Mouse (Mus musculus) kidney, postnatal 10 days (tissue): Measurements from ENCODE around the gene Rbm45.

Experiments used
- DNase-seq: peaks from one replicate; pipeline ENCODE4 v3.0.0; 2021; ENCODE audit warnings: mixed read lengths

Gene Rbm45

DNA sequence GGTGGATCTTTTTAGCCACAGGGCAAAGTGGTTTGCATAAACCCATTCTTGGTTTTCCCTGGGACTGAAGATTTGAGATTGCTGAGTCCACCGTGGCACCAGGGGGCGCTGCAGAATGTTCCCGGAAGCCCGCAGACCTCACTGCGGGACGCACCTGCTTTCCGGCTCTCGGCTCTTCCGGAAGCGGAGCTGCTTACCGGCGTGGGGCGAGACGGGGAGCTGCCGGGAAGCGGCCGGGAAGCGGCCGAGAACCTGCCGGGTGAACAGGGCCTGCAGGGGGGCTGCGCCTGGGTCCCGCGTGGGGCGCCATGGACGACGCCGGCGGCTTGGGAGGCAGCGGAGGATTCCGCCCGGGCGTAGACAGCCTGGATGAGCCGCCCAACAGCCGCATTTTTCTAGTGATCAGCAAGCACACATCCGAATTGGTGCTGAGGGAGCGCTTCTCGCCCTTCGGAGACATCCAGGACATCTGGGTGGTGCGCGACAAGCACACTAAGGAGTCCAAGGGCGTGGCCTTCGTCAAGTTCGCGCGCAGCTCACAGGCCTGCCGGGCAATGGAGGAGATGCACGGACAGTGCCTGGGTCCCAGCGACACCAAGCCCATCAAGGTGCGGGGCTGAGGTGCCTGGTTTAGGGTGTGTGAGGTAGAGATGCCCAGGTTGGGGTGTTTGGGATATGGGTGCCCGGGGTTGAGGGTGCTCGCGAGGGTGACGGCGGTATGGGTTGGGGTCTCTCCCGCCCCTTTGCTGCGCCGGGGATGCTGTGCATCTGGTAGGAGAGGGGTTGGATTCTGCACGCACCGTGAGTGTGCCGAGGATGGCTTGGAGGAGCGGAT lies at the start of gene Rbm45:
TSS of gene Rbm45 (plus strand) at position 164 of the 835 bp plus-strand sequence.
- DNase-seq: peak; percentile 94

DNA sequence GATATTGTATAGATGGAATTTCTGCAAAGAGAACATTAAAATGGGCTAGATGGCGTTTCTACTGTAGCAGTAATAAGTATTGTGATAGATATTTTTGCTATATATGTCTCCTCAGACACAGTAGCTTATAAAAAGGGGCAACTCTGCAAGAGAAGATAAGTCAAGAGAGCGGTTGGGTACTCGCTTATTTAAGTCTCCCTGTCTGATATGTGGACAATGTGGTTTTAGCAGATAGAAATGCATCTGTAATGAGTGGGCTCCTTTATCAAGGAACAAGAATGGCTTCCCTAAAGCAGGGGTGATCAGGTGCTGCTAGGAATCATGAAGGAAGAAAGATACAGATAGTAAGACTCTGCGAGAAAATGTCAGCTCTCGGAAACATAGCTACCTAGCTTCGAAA lies 49.4 kb upstream of the Rbm45 start:
- DNase-seq: no peak

DNA sequence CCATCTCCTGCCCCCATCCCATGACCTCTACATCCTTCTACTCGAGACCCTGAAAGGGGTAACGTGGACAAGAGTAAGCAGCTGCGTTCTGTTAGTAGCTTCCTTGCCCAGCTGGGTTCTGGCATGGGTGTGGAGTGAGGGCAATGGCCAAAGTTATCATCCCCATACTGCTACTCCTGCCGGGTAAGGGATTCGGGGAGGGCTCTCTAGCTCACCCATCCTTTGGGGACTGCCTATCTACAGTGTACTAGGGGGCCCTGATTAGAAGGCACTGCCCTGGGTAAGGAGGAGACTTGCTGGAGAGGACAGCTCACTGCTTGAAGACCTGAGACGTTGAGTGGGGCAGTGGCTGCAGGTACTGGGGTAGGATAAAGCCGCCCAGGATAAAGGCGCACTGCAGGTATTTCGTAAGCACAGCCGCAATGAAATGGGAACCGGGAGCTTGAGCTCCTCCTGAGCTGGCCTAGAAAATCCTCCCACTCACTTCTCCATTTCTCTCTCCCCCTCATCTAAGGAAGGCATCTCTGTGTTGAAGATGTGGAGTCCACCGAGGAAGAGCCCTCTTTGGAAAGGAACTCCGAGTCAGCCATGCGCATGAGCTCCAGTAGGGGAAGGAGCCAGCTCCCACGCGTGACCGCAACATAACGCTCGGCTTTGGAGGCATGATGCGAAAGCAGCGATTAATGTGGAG lies 46.5 kb upstream of the Rbm45 start:
- DNase-seq: no peak

GRCm38 (mm10) chr2:76324463-76324862 lies 45.3 kb upstream of the Rbm45 start:
- no peak for DNase-seq

DNA sequence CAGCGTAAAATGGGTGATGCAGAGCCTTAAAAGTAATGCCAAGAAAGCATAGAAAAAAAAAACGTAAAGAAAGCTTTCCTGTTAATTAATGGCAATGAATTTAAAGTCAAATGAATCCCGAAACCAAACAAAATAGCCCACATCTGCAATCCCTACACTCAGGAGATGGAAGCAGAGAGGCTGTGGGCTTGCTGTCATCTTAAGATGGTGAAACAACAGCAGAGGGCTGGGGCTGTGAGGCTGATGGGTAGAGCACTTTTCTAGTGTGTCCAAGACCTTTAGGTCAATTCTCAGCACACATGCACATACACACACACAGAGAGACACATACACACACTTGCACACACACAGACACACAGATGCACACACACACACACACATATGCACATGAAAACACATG lies 43.6 kb upstream of the Rbm45 start:
- DNase-seq: no peak

- DNase-seq: no peak
Measured at GRCm38 (mm10) chr2:76330081-76330480, 39.7 kb upstream of the Rbm45 start.

DNA sequence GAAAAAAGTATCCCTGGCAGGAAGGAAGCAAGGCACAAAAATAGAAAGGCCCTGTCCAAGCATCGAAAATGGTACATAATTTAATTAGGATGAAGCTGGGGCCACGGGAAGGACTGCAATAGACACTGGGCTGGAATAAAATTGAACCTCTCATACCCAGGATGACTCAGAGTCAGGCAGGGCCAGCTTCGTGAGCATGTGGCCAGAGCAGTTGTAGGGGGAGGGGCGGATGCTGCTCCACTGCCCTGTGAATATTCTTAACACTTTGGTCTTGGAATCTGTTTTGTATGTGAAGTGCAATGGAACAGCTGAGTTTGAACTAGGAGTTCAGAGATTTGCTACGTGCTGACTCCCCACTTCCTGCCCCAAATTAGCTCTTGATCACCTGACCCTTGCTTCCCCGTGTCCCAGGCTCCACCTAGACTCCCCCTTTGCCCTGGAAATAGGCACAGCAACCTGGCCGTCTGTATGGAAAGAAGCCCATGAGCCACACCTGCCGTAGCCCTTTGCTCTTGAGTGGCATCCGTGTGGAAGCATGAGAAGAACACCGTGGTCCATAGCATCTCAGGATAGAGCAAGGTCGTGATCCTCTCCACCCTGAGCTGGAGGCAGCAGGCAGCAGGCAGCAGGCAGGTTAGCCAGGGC lies 37.5 kb upstream of the Rbm45 start:
- DNase-seq: peak; percentile 13

GRCm38 (mm10) chr2:76334596-76334995 lies 35.2 kb upstream of the Rbm45 start:
- peak; percentile 13 for DNase-seq

DNA sequence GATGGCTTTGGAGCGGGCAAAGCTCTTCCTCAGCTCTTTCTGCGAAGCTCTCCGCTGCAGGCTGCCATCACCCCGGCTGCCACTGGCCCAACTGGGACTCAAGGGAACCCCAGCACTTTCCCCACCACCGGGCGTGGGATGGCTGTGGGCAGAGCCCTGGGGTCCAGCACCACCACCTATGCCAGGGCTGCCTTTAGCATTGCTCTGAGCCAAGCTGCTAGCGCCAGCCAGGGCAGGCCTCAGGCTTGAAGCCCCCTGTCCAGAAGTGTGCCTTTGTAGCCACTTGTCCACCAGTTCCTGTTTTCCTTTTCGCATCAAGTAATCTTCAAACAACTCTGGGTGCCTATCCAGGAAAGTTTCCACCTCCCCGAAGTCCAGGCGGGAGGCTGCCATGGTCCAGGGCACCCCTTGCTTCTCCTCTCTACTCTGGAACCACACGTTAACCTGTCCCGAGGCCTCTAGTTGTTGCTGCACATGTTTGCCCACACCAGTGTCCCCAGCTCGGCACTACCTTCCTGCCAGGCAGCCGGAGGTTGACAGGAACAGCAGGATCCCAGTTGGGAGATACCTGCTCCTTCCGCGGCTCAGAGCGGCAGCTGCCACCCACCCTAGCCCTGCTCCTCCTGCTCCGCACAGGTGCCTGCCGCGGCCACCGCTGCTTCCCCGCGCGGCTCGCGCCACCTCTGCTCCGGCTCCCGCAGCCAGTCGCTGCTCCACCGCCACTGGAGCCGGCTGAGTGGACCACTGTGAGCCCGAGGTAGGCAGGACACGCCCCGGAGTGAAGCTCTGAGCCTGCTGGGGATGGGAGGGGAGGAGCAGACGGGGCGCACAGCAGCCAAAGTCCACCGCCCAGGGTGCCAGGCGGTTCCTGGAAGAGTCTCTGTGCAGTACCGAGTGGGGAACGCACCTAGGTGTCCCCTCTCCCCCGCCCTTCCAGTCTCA lies 31.3 kb upstream of the Rbm45 start, which contains the start of gene Pde11a:
TSS of gene Pde11a (minus strand) at position 560 of the 942 bp plus-strand sequence.
- DNase-seq: peak; percentile 79

DNA sequence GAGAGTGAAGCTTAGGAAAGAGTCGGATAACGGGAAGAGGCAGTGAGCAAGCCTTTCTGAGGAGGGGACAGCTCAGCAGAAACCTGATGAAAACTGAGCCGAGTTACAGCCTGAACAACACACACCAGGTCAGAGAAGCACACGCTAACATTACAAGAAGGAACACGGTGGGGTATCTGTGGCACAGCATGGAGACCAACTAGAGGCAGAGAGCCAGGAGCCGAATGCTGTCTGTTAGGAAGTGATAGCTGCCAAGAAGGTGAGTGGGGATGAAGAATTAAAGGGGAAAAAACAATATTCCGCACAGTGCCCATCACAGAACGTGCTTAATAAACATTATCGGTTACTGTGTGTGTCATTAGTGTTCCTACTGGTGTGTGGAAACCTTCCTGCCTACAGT lies 27.6 kb upstream of the Rbm45 start:
- no peak for DNase-seq

GRCm38 (mm10) chr2:76347839-76348238 lies 21.9 kb upstream of the Rbm45 start:
- DNase-seq: no peak

DNA sequence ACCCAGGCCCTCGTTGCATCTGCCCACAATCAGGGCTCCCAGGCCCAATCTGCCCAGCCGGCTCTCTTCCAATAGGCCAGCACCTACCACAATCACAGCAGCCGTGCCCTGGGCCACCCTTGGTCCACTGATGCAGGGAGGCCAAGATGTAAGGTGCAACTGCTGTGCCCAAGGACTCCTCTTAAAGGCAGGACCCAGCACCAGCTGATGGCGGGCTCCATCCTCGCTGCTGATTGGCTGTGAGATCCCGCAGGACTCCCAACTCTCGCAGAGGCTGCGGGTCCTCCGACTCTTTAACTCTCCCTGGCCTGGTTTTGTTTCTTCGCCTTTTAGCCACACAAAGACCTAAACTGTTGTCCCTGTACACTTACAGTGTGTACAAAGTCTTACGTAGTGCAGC lies 9.6 kb upstream of the Rbm45 start, which contains the start of gene Cyct:
TSS of gene Cyct (minus strand) at position 225 of the 400 bp plus-strand sequence.
- no peak for DNase-seq

DNA sequence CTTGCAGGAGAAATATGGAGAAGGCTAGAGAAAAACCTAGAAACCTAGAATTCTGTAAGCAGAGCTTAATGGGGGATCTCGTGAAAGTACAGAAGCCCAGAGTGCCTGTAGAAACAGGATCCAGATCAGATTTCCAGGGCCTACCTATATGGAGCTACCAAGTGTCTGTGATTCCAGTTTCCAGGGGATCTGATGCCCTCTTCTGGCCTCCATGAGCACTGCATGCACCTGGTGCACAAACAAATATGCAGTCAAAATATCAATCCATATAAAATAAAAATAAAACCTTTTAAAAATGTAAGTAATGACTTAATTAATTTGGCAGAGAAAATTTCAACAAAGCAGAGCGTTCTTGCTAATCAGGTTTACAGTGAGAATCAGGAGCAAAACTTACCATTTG lies 7.7 kb upstream of the Rbm45 start:
- DNase-seq: peak; percentile 48

GRCm38 (mm10) chr2:76365811-76366210 lies 4.0 kb upstream of the Rbm45 start:
- no peak for DNase-seq

DNA sequence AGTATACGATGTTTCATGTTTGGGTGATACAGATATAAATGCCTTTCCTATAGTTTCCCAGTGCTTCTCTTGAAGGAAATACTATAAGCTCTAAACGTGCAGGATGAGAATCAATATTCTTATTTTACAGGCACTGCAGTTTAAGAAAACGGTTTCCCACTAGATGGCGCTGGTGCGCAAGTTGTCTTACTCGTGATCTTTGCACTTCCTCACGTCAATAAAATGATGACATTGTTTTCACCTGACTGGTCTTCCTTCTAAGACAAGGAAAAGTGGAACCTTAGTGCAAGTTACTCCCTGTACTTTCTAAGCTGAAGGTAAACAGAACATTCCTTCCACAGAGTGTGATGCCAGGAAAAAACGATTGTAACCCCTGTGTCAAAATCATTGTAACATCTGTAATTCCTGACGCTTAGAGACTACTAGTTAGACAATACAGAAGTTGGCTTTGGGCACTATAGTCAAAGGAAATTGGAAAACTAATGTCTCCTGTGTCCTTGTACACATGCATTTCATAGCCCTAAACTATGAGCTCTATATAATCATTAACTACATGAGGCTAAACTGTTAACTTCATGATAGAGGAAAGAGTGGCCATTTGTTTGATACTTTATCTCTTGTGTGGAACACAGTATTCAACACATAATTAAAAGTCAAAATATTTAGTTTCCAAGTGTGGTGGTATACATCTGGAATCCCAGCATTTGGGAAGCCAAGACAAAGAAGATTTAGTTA lies 2.4 kb upstream of the Rbm45 start:
- peak; percentile 92 for DNase-seq

- DNase-seq: no peak
Measured at GRCm38 (mm10) chr2:76368861-76369660, 723 bp upstream of the Rbm45 start.

DNA sequence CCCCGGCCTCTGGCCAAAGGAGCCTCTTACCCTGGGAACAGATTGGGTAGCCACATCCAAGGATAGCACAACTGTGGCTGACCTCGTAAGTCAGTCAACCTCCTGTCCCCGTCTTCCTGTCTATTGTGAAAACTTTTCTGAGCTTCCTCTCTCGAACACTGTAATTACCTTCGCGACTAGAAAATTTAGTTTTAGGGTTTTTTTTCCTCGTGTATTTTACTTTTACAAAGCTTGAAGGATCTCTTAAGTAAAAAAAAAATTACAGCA lies 805 bp downstream of the Rbm45 start:
- no peak for DNase-seq

DNA sequence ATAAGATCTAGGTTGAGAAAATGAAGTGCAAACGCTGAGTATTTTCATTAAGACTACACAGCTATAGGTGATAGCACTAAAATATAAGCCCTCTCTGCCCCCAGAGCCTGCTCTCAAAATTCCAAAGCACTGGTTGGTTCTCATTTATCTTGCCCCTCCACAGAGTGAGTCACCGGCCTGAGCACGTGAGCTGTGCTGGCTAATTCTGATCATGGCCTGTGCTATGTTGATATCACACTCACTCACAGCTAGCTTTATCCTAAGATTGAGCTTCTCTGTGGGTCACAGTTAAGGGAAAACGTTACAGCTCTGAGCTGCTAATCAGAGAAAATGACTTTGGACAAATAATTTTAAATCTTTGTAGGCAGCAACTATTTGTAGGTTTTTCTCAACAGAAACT lies 2.5 kb downstream of the Rbm45 start:
- no peak for DNase-seq

- DNase-seq: no peak
Measured at GRCm38 (mm10) chr2:76374544-76375206, 4.9 kb downstream of the Rbm45 start.

GRCm38 (mm10) chr2:76378646-76379045 lies 8.9 kb downstream of the Rbm45 start:
- no peak for DNase-seq

GRCm38 (mm10) chr2:76386531-76386930 lies 16.7 kb downstream of the Rbm45 start:
- DNase-seq: no peak
